In genomic region chr16:32453102-32453501, GRCm38 (mm10) we compare ENCODE assay signal across 31 mouse cellular contexts. TPM values are rescaled to one million over a fixed set of nuclear protein-coding genes. Genes with fewer than 3 reads are reported as not detected.
DNase-seq lines count a peak whose midpoint lies in the region; ATAC-seq and TF ChIP-seq lines count a peak whose summit lies in the region.
"Had no signal": no experiment of that assay in that cellular context is flagged by ENCODE, and none has a peak within 500 bp of the region (broad histone marks: within the 10 kb centered on the region; RNA-seq: fewer than 3 reads in every experiment).

No protein-coding gene starts in this region.

- peak; percentile 39; the same call in 1 of the 2 replicates for TF ChIP-seq EP300 in liver, postnatal 0 days (IDR thresholded peaks at IDR 0.05; ENCODE audit: low read depth)

- no peak overlapping the region for H3K9ac ChIP-seq in liver, embryonic 13.5 days
- no peak overlapping the region for H3K9ac ChIP-seq in liver, postnatal 0 days (replicated peaks)
- H3K9ac ChIP-seq: forebrain, postnatal 0 days; heart, embryonic 13.5 days; hindbrain, embryonic 12.5 days; hindbrain, embryonic 15.5 days had no signal

- peaks cover 49% of the 10 kb centered on the region for H3K36me3 ChIP-seq in liver, embryonic 13.5 days
- peaks cover 42% of the 10 kb centered on the region for H3K36me3 ChIP-seq in liver, postnatal 0 days (replicated peaks; ENCODE audit: insufficient read depth, low read length)

- no peaks in the 10 kb centered on the region for H3K27me3 ChIP-seq in liver, embryonic 13.5 days
- no peaks in the 10 kb centered on the region for H3K27me3 ChIP-seq in liver, postnatal 0 days (ENCODE audit: insufficient read depth, low read length)
- H3K27me3 ChIP-seq: heart, embryonic 13.5 days; hindbrain, embryonic 12.5 days; hindbrain, embryonic 15.5 days had no signal

- no peak overlapping the region for H3K4me3 ChIP-seq in liver, embryonic 13.5 days (replicated peaks)
- H3K4me3 ChIP-seq in liver, postnatal 0 days (ENCODE audit: low read depth, low read length): no peak overlapping the region
- H3K4me3 ChIP-seq: gastrocnemius, adult 2 months; heart, adult 2 months; heart, embryonic 10.5 days; heart, embryonic 13.5 days; hindbrain, embryonic 12.5 days; hindbrain, embryonic 15.5 days had no signal

- peak overlapping the region; percentile 56 for H3K27ac ChIP-seq in liver, embryonic 13.5 days
- H3K27ac ChIP-seq in liver, postnatal 0 days (ENCODE audit: low read depth): peak overlapping the region; percentile 79
- H3K27ac ChIP-seq: gastrocnemius, adult 2 months; heart, adult 2 months; heart, embryonic 10.5 days; heart, embryonic 13.5 days; hindbrain, embryonic 12.5 days; hindbrain, embryonic 15.5 days had no signal

- intact Hi-C loops in heart, postnatal 14 days (cut with DNase I): no loop called here

- no peak for ATAC-seq in liver, embryonic 13.5 days (ENCODE audit: low read depth)
- ATAC-seq in liver, postnatal 0 days: peak; percentile 75
- no peak for ATAC-seq in erythroblast, adult 5-6 weeks (replicated peaks; ENCODE audit: low FRiP score, poor library complexity, severe bottlenecking)
- ATAC-seq: activated CD4-positive, CD25-positive, alpha-beta regulatory T cell, adult 4 months; forebrain, embryonic 14.5 days; forebrain, postnatal 0 days had no signal

- H3K4me2 ChIP-seq in liver, embryonic 13.5 days: no peak overlapping the region
- peak overlapping the region; percentile 32; the same call in 1 of the 2 replicates for H3K4me2 ChIP-seq in liver, postnatal 0 days (ENCODE audit: low read depth, low read length)
- H3K4me2 ChIP-seq: heart, embryonic 13.5 days; hindbrain, embryonic 12.5 days; hindbrain, embryonic 15.5 days had no signal

- 82% methylated on average over 8 of the region's 8 CpGs for WGBS in liver, embryonic 13.5 days (ENCODE audit: insufficient replicate concordance)
- 73% methylated on average over 8 of the region's 8 CpGs for WGBS in liver, postnatal 0 days (ENCODE audit: insufficient replicate concordance)

- TF ChIP-seq CTCF in liver, postnatal 0 days (IDR thresholded peaks at IDR 0.05; ENCODE audit: low read depth): no peak

- peaks cover 79% of the 10 kb centered on the region for H3K4me1 ChIP-seq in liver, embryonic 13.5 days (replicated peaks)
- peaks cover 46% of the 10 kb centered on the region for H3K4me1 ChIP-seq in liver, postnatal 0 days (ENCODE audit: insufficient read depth)
- H3K4me1 ChIP-seq: heart, embryonic 10.5 days; hindbrain, embryonic 12.5 days; hindbrain, embryonic 15.5 days had no signal

- peak; percentile 36 for DNase-seq in adrenal gland, adult 2 months
- no peak for DNase-seq in adrenal gland, adult 18-20 months (ENCODE audit: low spot score in 2 of 2)
- peak; percentile 65 for DNase-seq in heart, adult 11 months
- DNase-seq in heart, postnatal 14 days: no peak
- no peak for DNase-seq in liver, embryonic 13.5 days
- DNase-seq in liver, postnatal 0 days: peak; percentile 68
- DNase-seq in urinary bladder, adult 2 months (ENCODE audit: low spot score): no peak
- DNase-seq: cerebellum, adult 2 months; cerebellum, adult 9-11 months; cerebellum, postnatal 25 days; forebrain, postnatal 0 days; gastrocnemius, adult 2 months; gastrocnemius, postnatal 14 days; heart, adult 2 months had no signal

- no peaks in the 10 kb centered on the region for H3K9me3 ChIP-seq in liver, embryonic 13.5 days (replicated peaks)
- H3K9me3 ChIP-seq in liver, postnatal 0 days (ENCODE audit: low read length): no peaks in the 10 kb centered on the region
- H3K9me3 ChIP-seq: heart, embryonic 10.5 days; heart, embryonic 13.5 days; hindbrain, embryonic 12.5 days; hindbrain, embryonic 15.5 days had no signal

RNA-seq across cellular contexts. Expression of gene Pcyt1a, which starts 22.4 kb away (rescaled TPM):
- total RNA-seq in adrenal gland, adult 2 months (2021): 10 to 100 TPM; 89.9 to 91.2 TPM
- polyA plus RNA-seq in adrenal gland, adult 2 months (2012; rRNA removed): 24.5 and 42.2 TPM in 2 replicates
- 10 to 100 TPM; 74.2 to 88.0 TPM for total RNA-seq in adrenal gland, adult 18-20 months (2021)
- 100 to 1,000 TPM; 106 to 108 TPM for total RNA-seq in heart, postnatal 14 days (2021)
- polyA plus RNA-seq in liver, embryonic 13.5 days (2015; fragmentation: Nextera tagmentation; extraction: Ambion mirVana): 38.6 and 42.0 TPM in 2 replicates
- polyA plus RNA-seq in liver, postnatal 0 days (2015; fragmentation: Nextera tagmentation; extraction: Ambion mirVana): 25.4 and 32.9 TPM in 2 replicates
- polyA plus RNA-seq in urinary bladder, adult 2 months (2012; rRNA removed): 29.3 and 34.0 TPM in 2 replicates
- total RNA-seq in erythroblast, adult 5-6 weeks (2015; ENCODE audit: low replicate concordance): 73.6 and 103 TPM in 2 replicates
- total RNA-seq in erythroblast, adult 5-6 weeks (2017; ENCODE audit: low replicate concordance): 164 and 198 TPM in 2 replicates

RNA-seq across cellular contexts. Expression of gene Tctex1d2, which starts 33.6 kb away (rescaled TPM):
- total RNA-seq in adrenal gland, adult 2 months (2021): 1 to 10 TPM; 4.8 to 8.1 TPM
- polyA plus RNA-seq in adrenal gland, adult 2 months (2012; rRNA removed): 4.0 and 4.7 TPM in 2 replicates
- total RNA-seq in adrenal gland, adult 18-20 months (2021): 1 to 10 TPM; 5.0 to 5.6 TPM
- 1 to 10 TPM; 5.7 to 6.0 TPM for total RNA-seq in heart, postnatal 14 days (2021)
- 7.2 and 7.3 TPM in 2 replicates for polyA plus RNA-seq in liver, embryonic 13.5 days (2015; fragmentation: Nextera tagmentation; extraction: Ambion mirVana)
- 6.6 and 6.9 TPM in 2 replicates for polyA plus RNA-seq in liver, postnatal 0 days (2015; fragmentation: Nextera tagmentation; extraction: Ambion mirVana)
- 23.9 and 30.5 TPM in 2 replicates for polyA plus RNA-seq in urinary bladder, adult 2 months (2012; rRNA removed)
- 0.96 and 15.7 TPM in 2 replicates for total RNA-seq in erythroblast, adult 5-6 weeks (2015; ENCODE audit: low replicate concordance)
- total RNA-seq in erythroblast, adult 5-6 weeks (2017; ENCODE audit: low replicate concordance): 3.7 and 8.1 TPM in 2 replicates

RNA-seq across cellular contexts. Expression of gene Slc51a, which starts 34.6 kb away (rescaled TPM):
- total RNA-seq in adrenal gland, adult 2 months (2021): under 1 TPM in 1 of 2 experiments, not detected in 1; 0.28 TPM
- 0.23 and 0.33 TPM in 2 replicates for polyA plus RNA-seq in adrenal gland, adult 2 months (2012; rRNA removed)
- not detected for total RNA-seq in adrenal gland, adult 18-20 months (2021)
- 1 to 10 TPM; 2.3 TPM for total RNA-seq in heart, postnatal 14 days (2021)
- 0.65 and 0.71 TPM in 2 replicates for polyA plus RNA-seq in liver, embryonic 13.5 days (2015; fragmentation: Nextera tagmentation; extraction: Ambion mirVana)
- 0.81 and 1.0 TPM in 2 replicates for polyA plus RNA-seq in liver, postnatal 0 days (2015; fragmentation: Nextera tagmentation; extraction: Ambion mirVana)
- polyA plus RNA-seq in urinary bladder, adult 2 months (2012; rRNA removed): 0.04 TPM in 1 of 2 replicates, not detected in the other
- total RNA-seq in erythroblast, adult 5-6 weeks (2015; ENCODE audit: low replicate concordance): not detected in 2 replicates
- not detected in 2 replicates for total RNA-seq in erythroblast, adult 5-6 weeks (2017; ENCODE audit: low replicate concordance)
- total RNA-seq: common myeloid progenitor, adult 5-6 weeks; forebrain, postnatal 0 days; gastrocnemius, adult 2 months; gastrocnemius, postnatal 14 days had no signal
- polyA plus RNA-seq: activated CD4-positive, CD25-positive, alpha-beta regulatory T cell, adult 4 months; frontal cortex, adult 2 months had no signal

RNA-seq across cellular contexts. Expression of gene Zdhhc19, which starts 43.0 kb away (rescaled TPM):
- total RNA-seq in adrenal gland, adult 2 months (2021): not detected
- polyA plus RNA-seq in adrenal gland, adult 2 months (2012; rRNA removed): not detected in 2 replicates
- total RNA-seq in adrenal gland, adult 18-20 months (2021): not detected
- not detected for total RNA-seq in heart, postnatal 14 days (2021)
- not detected in 2 replicates for polyA plus RNA-seq in liver, embryonic 13.5 days (2015; fragmentation: Nextera tagmentation; extraction: Ambion mirVana)
- polyA plus RNA-seq in liver, postnatal 0 days (2015; fragmentation: Nextera tagmentation; extraction: Ambion mirVana): not detected in 2 replicates
- not detected in 2 replicates for polyA plus RNA-seq in urinary bladder, adult 2 months (2012; rRNA removed)
- not detected in 2 replicates for total RNA-seq in erythroblast, adult 5-6 weeks (2015; ENCODE audit: low replicate concordance)
- not detected in 2 replicates for total RNA-seq in erythroblast, adult 5-6 weeks (2017; ENCODE audit: low replicate concordance)
- total RNA-seq: adrenal gland, postnatal 36 days; common myeloid progenitor, adult 5-6 weeks; ES-E14; forebrain, postnatal 0 days; gastrocnemius, adult 2 months; gastrocnemius, postnatal 14 days; heart, adult 2 months; heart, postnatal 25 days; hematopoietic stem cell, adult 5-6 weeks had no signal
- polyA plus RNA-seq: activated CD4-positive, CD25-positive, alpha-beta regulatory T cell, adult 4 months; cerebellum, adult 2 months; embryonic facial prominence, embryonic 14.5 days; forebrain, embryonic 11.5 days; forebrain, embryonic 14.5 days; forebrain, postnatal 0 days; frontal cortex, adult 2 months; heart, adult 2 months; heart, embryonic 10.5 days; heart, embryonic 13.5 days; heart, embryonic 16.5 days; hindbrain, embryonic 12.5 days had no signal

RNA-seq across cellular contexts. Expression of gene Tm4sf19, which starts 52.8 kb away (rescaled TPM):
- under 1 TPM; 0.29 to 0.93 TPM for total RNA-seq in adrenal gland, adult 2 months (2021)
- 0.20 and 0.21 TPM in 2 replicates for polyA plus RNA-seq in adrenal gland, adult 2 months (2012; rRNA removed)
- 1 to 10 TPM in 1 of 2 experiments, under 1 TPM in 1; 0.33 to 1.3 TPM for total RNA-seq in adrenal gland, adult 18-20 months (2021)
- not detected for total RNA-seq in heart, postnatal 14 days (2021)
- not detected in 2 replicates for polyA plus RNA-seq in liver, embryonic 13.5 days (2015; fragmentation: Nextera tagmentation; extraction: Ambion mirVana)
- polyA plus RNA-seq in liver, postnatal 0 days (2015; fragmentation: Nextera tagmentation; extraction: Ambion mirVana): not detected in 2 replicates
- polyA plus RNA-seq in urinary bladder, adult 2 months (2012; rRNA removed): 0.06 and 0.12 TPM in 2 replicates
- total RNA-seq in erythroblast, adult 5-6 weeks (2015; ENCODE audit: low replicate concordance): not detected in 2 replicates
- total RNA-seq in erythroblast, adult 5-6 weeks (2017; ENCODE audit: low replicate concordance): 0.70 TPM in 1 of 2 replicates, not detected in the other
- total RNA-seq: common myeloid progenitor, adult 5-6 weeks; ES-E14; gastrocnemius, adult 2 months; gastrocnemius, postnatal 14 days; heart, adult 2 months; heart, postnatal 25 days; hematopoietic stem cell, adult 5-6 weeks had no signal
- polyA plus RNA-seq: activated CD4-positive, CD25-positive, alpha-beta regulatory T cell, adult 4 months; cerebellum, adult 2 months; forebrain, embryonic 11.5 days; forebrain, embryonic 14.5 days; forebrain, postnatal 0 days; frontal cortex, adult 2 months; heart, embryonic 10.5 days; heart, embryonic 16.5 days; hindbrain, embryonic 12.5 days; hindbrain, embryonic 15.5 days; intestine, embryonic 14.5 days had no signal

Comparison
In these comparisons a context has a peak if more than half of its experiments do, and no peak if none do; other contexts are left out.
1. DNase-seq: peak in adrenal gland, adult 2 months (single experiment), heart, adult 11 months (single experiment) and liver, postnatal 0 days (single experiment); none in adrenal gland, adult 18-20 months (0 of 2), heart, postnatal 14 days (0 of 2), liver, embryonic 13.5 days (single experiment) and urinary bladder, adult 2 months (single experiment).